Mouse (Mus musculus): Measurements from ENCODE around the gene Cds2. TPM values are rescaled to one million over a fixed set of nuclear protein-coding genes. Genes with fewer than 3 reads are reported as not detected.
"Not testable (repeated sequence)": the region's sequence is repeated elsewhere in the genome, so short reads cannot be mapped to it uniquely, and the experiment has no call there.

Cds2 gene
- total RNA-seq, 2 experiments from 2014 or later = 74.6 to 75.3 TPM

DNA sequence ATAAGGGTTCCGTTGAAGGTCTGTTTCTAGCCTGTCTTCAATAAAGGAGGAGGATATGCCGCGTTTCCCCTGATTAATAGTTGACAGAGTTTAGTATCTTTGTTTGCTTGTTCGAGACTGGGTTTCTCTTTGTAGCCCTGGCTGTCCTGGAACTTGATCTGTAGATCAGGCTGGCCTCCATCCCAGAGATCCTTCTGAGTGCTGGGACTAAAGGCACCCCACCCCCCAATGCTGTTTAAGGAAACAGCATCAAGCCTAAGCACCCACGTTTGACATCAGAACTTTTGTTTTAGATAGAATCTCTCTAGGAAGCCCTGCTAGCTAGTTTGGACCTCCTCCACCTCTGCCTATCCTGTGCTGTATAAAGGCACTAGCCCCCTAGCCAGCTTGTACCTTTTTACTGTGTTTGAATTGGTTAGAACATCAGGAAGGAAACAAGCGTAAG, 1.3 kb downstream of the Cds2 start:
- DNase-seq (ENCODE audit: low spot score in 2 of 2) = no peak

DNA sequence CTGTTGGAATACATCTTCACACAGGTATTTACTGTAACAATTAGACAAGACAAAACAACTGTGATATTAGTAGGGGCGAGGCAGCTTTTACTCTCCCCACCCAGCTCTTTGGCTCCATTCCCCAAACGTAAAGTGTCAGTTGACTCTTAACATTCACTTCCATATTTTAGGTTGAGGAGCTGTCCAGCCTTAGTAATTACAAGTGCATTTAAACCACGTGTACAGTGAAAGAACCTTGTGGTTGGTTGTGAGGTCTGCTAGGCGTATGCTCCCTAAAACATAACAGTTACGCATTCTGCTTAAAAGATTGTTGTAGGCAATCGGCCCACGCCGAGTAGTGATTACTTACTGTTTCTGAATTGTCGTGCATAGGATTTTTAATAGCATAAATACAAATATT, 2.2 kb downstream of the Cds2 start:
- DNase-seq (ENCODE audit: low spot score in 2 of 2) = no peak

DNA sequence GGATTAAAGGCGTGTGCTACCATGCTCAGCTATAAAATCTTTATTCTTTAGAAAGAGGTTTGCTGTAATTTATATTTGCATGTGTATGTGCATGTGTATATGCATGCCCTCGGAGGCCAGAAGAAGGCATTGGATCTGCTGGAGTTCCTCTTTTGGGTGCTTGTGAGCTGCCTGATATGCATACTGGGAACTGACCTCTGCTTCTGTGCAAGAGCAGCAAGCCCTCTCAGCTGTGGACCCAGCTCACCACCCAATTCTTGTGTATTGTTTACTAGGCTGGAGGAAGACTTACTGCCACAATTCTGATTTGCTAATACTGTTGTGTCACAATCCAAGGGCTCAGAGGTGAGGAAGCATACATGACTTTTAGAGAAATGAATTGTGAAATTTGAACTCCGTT, 3.1 kb downstream of the Cds2 start:
- DNase-seq (ENCODE audit: low spot score in 2 of 2) = no peak

DNA sequence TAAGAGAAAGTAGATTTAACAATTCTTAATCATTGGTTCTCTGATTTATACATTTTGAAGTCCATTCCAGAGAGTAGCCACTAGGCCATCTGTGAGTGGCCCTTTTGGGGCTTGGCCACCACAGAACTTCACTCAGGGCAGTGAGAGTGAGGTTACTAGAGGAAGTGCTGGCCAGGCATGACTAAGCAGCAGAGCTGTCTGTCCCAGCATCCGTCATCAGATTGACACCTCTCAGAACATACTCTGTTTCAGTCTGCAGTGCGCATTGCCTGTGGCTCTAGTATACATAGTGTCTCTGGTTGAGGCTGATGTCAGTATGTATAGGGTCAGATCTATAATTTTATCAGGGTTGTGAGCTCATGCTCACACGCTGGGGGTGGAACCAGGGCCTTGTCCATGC, 6.3 kb downstream of the Cds2 start:
- DNase-seq (ENCODE audit: low spot score in 2 of 2) = no peak

DNA sequence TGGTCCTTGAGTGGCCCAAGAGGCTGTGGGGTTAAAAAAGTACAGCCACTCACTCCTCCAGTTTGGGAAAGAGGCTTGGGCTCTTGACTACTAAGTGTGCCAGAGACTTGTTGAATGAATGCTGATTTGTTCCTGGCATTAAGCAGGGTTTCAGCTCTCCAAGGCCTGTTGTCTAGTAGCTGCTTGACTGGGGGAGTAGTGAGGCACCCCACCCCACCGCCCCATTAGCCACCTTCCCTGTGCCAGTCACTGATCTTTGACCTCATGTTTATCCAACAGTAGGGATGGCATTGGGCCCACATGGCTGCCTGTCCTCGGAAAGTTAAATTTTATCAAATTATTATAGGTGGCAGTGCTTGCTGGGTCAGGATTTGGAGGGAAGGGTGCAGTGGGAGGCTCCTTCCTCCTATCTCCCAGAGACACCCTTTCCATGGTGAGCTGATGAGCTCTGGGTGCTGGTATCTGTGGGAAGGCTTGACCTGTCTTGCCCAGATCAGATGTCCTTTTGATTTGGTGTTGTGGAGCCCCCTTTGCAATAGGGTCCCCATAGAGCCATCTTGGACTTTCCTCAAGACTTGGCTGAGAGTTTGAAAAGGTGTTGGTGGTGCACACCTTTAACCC, 7.5 kb downstream of the Cds2 start:
- no peak for DNase-seq (ENCODE audit: low spot score in 2 of 2)

DNA sequence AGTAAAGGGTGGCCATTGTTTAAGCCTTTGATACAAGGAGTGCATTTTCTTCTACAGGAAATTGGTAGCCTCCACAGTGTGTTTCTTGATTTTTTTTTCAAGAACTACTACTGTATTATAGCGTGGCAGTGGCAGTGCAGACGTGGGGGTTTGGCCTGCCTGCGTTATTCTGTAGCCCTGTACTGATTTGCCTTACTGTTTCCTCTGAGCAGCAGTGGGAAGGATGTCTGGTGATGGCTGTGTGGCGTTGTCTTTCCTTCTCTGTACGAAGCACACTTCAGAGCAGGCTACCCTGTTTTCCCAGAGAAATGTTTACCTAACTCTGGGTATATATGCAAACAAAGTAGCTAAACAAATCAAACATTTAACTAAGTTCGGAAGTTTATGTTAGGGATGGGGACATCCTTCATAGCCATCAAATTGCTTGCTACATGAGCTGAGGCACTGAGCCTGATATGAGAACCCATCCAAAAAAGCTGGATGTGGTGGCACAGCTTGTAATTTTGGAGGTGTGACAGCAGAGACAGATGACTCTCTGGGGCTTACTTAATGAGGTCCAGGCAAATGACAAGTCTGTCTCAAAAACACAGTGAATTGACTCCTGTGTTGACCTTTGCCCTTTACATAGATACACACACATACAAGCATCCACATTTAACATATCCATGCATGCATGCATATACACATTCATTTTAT, 9.9 kb downstream of the Cds2 start:
- DNase-seq (ENCODE audit: low spot score in 2 of 2) = no peak

DNA sequence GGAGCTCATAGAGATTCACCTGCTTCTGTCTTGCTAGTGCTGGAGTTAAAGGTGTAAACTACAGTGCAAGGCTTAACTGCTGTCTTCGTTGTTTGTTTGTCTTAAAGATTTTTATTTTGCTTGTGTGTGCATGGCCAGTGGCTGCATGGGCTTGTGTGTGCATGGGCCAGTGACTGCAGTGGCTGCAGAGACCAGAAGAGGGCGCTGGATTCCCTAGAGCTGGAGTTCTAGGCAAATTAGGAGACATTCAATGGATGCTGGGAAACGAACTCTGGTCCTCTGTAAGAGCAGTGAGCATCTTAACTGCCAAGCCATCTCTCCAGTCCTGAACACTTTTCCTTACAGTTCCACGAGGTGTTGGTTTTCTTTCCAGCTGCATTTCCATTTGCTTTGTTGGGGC, 12.6 kb downstream of the Cds2 start:
- no peak for DNase-seq (ENCODE audit: low spot score in 2 of 2)

DNA sequence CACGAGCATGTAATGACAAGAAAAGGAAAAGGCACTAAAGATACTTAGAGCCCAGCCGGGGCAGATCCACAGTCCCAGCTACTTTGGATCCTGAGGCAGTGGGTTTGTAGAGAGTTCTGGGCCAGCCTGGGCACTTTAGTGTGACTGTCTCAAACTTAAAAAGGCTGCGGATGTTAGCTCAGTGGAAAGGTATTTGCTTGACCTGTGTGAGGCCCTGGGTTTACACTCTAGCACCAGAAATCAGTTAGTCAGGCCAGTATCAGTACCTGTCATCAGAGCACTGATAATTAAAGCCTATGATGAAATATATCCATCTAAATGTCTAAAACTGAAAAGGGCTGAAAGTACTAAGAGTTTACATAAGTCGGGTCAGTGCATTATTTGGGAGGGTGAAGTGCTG, 13.3 kb downstream of the Cds2 start:
- no peak for DNase-seq (ENCODE audit: low spot score in 2 of 2)

DNA sequence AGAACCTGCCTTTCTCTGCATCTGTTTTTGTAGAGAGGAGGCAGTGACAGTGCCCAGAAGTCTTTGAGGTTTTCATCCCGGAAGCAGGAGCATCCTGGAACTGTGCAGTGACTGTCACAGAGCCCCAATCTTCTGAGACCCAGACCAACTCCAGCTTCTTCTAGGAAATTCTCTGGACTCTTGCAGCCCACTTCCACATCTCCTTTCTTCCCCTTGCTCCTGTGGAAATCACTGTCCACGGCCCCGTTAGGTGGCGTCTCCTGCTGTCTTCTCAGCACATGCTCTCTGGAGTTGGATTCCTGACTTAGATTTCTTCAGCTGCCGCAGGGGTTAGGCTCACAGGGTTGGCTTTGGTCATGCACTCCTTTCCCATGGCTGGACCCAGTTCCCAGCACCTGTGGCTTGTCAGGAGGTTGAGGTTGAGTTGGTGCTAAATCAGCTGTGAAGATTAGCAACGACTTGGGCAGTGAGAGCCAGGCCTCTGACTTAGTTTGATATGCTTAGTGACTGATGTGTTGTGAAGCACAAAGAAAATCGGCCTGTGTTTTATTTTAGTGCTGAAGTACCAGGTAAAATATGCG, 15.4 kb downstream of the Cds2 start:
- no peak for DNase-seq (ENCODE audit: low spot score in 2 of 2)

DNA sequence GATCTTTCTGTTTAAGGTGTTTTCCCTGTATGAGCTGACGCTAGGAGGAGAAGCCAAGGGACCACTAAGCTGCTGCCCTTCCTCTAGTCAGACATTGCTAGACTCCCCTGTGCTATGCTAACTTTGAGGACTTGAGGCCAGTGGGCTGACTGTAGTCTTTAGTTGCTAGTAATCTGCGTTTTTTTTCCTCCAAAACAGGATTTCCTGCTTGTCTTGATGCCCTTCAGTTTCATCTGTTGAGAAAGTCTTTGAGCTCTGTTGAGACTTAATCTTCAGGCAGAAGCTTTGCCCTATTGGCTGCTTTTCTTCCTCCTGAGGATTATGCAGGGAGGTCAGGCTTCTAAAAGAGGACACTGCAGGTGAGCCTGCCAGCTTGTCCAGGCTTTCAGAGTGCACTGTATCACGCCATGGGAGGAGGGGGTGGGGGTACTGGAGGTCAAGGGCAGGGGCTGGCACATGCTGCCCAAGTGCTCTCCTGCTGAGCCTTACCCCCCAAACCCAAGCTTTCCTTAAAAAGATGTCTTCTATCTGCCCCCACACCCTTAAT, 16.5 kb downstream of the Cds2 start:
- DNase-seq (ENCODE audit: low spot score in 2 of 2) = no peak

DNA sequence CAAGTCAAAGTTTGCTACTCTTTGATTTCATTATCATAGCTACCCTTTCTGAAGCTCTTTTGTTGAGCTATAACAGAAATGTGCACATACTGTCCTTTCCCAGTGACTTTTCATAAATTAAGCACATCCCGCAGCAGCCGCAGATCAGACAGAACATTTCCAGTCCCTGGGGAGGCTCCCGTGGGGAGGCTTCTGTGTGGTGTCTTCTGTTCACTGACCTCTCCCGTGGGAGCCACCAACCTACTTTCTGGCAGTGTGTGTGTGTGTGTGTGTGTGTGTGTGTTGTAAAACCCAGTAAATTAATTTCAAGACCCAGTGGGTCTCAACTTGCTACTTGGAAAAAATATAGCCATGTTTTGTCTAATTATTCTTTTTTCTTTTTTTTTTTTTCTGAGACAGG, 17.0 kb downstream of the Cds2 start:
- DNase-seq (ENCODE audit: low spot score in 2 of 2) = no peak

DNA sequence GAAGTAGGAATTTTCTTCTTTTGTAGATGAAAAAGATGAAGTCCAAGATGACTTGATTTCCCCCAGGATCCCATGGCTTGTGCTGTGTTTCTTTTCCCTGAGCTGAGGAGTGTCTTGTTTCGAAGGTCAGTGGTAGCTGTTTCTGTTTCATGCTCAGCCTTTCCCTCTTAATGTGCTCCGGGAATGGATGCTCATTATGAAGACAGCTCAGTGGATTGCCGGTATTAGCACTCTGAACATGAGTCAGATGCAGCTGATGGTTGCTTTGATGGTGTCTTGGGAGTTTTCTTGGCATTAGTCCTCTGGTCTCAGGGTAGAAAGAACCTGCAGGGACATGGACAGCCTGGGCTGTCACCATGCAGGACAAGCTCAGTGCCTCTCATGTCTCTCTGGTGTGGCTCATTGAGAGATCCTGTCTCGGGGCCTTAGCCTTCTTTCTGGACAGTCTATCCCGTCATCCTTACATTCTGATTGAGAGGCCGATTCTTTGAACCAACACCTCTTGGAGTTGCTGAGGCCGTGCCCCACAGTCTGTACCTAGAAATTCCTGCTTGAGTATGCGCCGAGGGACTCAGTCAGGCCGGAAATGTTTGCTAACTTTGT, 17.7 kb downstream of the Cds2 start:
- no peak for DNase-seq (ENCODE audit: low spot score in 2 of 2)

DNA sequence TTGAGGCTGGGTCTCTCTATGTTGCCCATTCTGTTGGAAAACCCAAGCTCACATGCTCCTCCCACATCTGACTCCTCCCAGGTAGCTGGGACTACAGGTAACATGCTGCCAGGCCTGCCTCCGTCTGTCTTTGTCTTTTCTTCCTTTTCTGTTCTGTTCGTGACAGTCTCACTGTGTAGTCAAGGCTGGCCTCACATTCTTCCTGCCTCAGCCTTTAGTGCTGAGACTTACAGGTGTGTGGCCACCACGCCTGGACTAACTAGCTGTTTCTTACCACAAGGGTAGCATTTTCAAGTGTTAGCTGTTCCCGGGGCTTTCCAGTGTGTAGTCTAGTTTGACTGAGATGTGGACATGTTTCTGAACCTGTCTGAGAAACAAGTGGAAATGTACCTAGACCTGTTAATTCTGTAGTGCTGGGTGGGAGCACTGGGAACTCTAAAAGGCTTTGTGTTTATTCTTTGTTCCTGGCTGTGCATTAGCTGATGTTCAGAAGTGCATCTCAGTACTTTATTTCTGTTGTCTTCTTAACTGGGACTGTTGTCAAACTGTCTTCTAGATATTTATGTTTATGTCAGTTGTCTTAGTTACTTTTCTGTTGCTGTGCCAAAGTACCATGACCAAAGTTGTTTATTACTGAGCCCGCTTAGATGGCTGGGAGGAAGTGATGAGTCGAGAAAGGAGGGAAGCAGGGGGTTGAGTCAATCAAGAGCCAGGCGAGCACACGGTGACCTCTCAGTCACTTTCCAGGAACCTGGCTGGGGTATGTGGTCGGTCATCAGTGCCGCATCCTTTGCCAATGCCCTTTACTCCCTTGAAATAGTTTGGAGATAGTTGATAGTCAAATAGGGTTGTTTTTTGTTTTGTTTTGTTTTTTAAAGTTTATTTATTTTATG, 18.9 kb downstream of the Cds2 start:
- no peak for DNase-seq (ENCODE audit: low spot score in 2 of 2)

DNA sequence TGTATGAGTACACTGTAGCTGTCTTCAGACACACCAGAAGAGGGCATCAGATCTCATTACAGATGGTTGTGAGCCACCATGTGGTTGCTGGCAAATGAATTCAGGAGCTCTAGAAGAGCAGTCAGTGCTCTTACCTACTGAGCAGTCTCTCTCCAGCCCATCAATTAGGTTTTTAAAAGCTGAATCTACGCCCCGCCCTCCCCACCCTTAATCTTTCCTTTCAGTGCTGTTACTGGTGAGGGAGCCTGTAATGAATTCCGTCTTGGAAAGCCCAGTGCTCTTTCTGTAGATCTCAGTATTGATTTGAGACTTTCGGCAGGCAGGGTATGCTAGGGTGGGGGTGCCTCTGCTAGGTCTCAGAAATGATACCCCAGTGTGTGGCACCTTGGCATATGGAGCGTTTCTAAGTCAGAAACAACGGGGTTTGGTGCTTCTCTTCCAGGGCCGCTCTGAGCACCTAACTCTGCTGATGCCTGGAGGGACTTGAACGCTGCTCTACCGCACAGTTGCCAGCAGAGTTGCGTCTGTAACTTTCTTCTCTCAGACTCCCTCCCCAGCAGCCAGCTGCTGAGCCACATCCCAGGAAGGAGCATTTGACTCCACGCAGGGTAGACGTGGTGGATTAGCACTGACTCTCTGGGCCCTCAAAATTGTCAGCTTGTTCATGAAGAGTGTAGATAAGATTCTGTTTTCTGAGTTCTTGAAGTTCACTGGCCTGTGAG, 19.7 kb downstream of the Cds2 start:
- no peak for DNase-seq (ENCODE audit: low spot score in 2 of 2)

DNA sequence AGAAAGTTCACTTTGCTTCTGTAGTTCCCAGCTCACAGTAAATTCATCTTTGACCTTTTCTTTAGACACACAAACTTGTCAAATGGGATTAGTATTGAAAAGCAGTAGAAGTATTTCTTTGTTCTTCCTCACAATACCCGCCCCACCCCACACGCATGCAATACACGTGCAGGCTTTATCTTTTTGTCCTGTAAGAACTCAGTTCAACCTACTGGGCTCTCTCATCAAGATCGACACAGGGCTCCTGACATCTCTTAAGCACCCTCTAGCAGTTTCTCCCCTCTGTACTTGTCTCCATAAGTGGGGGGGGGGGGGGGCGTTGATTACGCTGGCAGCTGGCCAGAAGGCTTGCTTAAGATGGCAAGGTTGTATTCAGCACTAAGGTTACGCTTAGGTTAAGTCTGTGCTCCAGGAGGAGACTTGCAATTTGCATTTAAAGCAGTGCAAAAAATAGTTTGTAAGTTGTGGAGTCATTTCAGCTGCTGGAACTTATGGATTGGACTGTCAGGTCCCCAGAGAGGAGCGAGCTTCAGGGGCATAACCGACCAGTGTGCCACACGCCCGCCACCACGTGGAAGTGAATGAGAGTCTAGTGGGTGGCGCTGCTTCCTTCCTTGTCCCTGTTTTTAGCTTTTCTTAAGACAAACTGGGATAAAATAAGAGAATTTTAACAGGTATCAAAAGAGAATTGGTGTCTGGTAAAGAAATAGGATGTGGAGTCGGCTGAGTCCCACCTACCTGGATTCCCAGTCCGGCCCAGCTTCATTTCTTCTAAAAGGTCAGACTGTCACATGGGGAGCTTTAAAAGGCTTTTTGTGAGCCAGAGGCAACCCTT, 20.5 kb downstream of the Cds2 start:
- no peak for DNase-seq (ENCODE audit: low spot score in 2 of 2)

DNA sequence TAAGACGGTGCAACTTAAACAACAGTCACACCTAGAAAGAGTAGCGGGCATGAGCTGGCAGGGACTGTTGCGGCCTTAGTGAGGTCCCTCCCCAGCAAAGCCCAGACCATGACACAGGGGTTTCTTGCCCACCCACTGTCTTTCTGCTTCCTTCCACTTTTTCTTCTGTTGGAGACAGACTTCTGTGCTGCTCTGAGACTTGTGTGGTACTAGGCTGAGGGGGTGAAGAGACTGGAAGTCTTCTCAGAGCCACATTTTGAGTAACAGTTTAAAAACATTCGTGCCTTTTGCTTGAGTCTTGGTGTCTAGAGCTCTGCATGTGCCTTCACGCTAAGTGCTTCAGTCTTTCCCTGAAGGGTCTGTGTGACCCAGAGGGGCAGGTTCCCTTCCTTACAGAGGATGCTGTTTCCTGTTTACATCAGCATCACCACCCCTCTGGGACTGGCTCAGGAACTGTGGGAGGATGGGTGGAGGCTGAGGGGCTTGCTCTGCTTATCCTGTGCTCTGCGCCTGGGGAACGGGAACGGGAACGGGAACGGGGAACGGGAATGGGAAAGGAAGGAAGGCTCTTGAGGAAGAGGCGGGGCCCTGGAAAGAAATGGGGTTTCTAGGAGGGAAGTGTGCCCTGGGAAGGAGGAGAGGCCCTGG, 21.7 kb downstream of the Cds2 start:
- DNase-seq (ENCODE audit: low spot score in 2 of 2) = no peak

DNA sequence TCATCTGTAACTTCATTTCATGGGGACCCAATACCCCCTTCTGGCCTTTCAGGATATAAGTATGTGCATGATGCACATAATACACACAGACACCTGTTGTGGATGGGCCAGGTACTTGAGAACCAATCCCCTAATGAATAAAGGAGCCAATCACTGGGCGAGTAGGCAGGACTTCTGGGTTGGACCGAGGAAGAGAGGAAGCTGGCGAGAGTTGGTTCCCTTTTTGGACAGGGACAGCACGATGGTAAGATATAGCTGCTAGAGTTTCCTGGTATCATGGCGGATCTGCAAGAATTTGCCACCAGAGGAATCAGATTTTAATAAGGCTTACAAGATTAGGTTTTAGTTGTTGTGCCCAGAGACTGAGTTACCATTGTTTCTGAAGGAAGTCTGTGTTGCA, 22.8 kb downstream of the Cds2 start:
- not testable (repeated sequence) for DNase-seq (ENCODE audit: low spot score in 2 of 2)

DNA sequence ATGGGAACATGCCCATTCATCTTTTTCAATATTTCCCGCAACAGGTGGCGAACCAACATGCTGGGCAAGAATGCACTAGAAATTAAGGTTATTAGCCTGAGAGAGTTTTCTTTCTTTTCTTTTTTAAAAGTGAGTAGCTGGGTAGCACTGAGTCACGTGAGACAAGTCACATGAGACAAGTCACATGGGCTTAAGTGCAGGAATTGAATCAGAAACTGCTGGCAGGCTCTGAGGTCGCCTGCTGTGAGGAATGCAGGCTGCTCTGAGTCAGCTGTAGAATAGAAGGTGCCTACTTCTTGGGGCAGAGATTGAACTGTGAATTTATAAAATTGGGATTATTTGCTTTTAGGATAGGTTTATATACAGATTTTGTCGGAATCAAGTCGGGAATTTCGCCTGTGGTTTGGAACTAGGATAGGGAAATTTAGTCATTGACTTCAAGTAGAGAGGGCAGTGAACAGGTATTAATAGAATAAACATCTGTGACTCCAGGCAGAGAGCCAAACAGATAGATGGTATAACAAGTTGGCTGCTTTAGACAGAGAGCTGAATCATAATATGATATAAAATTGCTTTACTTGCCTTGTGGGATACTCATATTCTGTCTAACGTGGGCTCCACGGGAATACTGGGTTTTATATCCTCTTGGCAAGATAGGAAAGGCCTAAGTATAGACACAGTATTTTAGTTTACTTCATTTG, 23.6 kb downstream of the Cds2 start:
- no peak for DNase-seq (ENCODE audit: low spot score in 2 of 2)
